Mouse (Mus musculus): Measurements from ENCODE around the gene Lyrm1.

Gene Lyrm1

GRCm38 (mm10) chr7:119892198-119892597, 3.5 kb upstream of the Lyrm1 start:
- no peak for DNase-seq (ENCODE audit: low spot score in 2 of 2)

DNA sequence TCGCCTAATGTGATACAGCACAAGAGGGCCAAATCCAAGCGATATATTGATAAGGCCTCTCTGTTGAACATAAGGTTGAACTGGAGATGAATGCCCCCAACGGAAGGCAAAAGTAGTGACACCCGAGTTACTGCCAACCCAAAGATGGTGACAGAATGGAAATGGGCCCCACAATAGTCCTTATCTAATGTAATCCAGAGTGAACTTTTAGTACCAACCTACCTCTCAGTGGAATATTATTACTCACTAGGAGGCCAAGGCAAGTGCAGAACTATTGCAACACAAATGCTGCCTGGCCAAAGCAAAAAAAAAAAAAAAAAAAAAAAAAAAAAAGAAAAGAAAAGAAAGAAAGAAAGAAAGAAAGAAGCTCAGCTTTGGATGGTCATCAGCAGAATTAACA, 2.9 kb upstream of the Lyrm1 start:
- DNase-seq (ENCODE audit: low spot score in 2 of 2) = no peak

GRCm38 (mm10) chr7:119894818-119895544, 680 bp upstream of the Lyrm1 start:
- peak in 1 of 2 experiments; percentile 5 for DNase-seq (ENCODE audit: low spot score in 2 of 2)

DNA sequence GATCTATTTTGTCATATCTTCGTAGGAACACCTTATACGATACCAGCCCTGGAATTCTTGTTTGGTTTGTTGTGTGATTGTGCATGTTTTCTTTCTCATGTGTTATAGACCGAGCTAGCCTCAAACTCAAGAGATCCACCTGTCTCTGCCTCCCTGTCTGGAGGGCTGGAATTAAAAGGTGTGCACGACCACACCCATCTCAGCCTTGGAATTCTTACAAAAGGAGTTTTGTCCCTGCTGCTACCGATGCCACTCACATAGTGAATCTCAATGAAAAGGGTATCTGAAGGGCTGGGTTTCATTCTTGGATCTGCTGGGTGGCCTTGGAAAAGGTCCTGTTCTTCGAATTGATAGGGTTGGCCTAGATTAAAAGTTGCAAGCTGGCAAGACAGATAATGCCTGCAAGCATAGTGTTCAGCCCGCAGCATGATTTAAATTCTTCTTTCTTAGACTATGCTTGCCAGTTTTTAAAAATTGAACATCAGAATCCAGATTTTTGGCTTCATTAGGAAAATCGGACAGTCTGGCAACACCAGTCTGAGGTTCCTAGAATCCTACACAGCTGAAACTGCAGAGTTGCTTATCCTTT, 2.0 kb downstream of the Lyrm1 start:
- no peak for DNase-seq (ENCODE audit: low spot score in 2 of 2)

DNA sequence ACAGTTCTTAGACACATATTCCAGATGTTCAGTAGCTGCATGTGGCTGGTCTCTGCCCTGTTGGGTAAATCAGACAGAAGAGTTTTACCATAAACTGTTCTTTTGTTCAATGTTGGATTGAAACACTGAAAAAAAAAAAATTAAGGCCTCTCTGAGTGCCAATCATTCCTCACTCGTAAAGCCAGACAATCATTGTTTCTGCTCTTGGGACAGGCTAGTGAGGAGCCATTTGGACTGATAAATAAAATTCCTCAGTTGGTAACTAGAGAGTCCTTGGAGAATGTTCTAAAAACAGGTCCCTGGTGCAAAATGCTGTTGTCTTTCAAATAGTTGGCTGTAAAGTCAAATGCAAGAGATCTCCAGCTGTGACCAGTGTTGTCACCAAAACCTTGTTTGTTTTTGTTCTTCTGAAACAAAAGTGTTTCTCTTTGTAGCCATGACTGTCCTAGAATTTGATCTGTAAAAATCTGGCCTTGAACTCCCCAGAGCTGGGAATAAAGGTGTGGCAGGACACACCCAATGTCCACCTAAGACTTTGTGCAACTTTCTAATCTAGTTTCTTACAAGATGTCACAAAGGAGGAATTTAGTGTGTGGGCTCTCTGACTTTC, 2.7 kb downstream of the Lyrm1 start:
- no peak for DNase-seq (ENCODE audit: low spot score in 2 of 2)

- no peak for DNase-seq (ENCODE audit: low spot score in 2 of 2)
These were observed 3.9 kb downstream of the Lyrm1 start for GRCm38 (mm10) chr7:119899386-119900057.

DNA sequence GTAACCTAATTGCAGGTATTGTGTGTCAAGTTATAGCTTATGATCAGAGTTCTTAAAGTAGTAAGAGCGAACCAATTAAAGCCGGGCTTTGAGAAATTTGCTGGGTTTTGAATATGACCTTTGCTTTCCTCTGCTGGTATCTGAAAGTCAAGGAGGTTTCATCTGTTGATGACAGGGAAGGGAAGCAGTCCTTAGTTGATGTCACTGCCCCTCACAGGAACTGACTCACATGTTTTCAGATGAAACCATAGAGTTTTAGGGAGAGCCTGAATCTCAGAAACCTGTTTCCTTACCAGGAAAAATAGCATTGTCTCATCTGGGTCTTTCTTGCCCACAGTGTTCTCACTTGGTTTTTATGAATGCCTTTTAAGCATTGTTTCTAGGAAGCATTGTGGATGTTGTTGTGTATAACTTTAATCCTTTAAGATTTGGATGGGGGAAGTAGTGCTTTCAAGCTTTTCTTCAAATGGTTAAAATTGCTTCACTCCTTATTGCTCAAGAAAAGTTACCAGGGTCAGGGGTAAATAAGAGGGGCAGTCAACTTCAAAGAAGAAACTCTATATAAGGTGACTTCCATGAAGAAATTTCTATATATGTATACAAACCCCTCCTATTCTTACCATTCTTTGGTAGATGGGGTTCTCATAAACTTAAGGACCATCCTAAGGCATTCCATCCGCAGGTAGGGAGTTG, 11.0 kb downstream of the Lyrm1 start:
- no peak for DNase-seq (ENCODE audit: low spot score in 2 of 2)

- no peak for DNase-seq (ENCODE audit: low spot score in 2 of 2)
These were observed 16.1 kb downstream of the Lyrm1 start for GRCm38 (mm10) chr7:119911727-119912126.

- DNase-seq (ENCODE audit: low spot score in 2 of 2) = no peak
These were observed 24.8 kb downstream of the Lyrm1 start for GRCm38 (mm10) chr7:119920457-119920856.

DNA sequence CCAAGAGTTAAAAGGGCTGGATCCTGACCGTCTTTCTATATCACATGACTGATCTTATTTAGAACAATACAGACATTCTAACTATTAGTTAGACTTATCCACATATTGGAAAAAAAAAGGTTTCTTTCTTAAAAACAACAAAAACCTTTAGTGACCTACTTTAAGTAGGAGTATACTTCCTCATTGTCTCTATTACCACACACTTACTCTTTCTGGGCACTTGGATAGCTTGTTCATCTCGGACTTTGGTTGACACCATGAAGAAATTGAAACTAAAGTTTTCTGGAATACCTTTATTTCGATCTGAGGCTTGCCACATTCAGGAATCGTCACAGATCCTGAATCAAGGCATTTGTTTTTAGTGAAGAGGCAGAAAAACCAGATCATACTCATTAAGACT, 25.4 kb downstream of the Lyrm1 start:
- DNase-seq (ENCODE audit: low spot score in 2 of 2) = no peak

DNA sequence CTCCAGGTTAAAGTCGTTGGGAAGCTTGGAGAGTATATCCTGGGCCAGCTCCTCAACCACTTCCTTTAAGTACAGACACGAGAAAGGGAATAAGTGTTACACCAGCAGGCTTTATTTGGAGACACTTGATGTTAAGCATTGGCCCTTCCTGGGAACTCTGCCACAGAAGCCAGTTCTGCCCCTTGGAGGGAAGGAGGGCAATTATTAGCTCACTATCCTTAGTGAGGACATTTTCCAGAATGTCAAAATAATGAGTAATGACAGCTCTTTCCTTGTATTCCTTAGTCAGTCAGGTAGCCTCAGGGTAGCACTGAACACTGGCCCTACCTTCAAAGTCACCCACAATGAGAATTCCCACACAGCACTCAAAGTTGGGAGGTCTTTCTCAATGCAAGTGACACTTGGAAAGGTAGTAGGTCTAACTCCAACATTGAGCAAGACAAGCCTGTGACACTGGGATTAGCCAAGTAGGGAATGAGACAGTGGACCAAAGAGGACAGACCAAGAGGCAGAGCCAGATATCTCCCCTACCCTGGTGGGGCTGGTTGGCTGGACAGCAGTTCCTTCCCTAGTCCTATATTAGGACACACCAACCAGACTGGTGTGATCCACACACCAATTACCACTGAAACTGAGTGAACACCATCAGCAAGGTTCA, 33.3 kb downstream of the Lyrm1 start:
- DNase-seq (ENCODE audit: low spot score in 2 of 2) = no peak

- no peak for DNase-seq (ENCODE audit: low spot score in 2 of 2)
These were observed 40.7 kb downstream of the Lyrm1 start for GRCm38 (mm10) chr7:119936321-119936720.

DNA sequence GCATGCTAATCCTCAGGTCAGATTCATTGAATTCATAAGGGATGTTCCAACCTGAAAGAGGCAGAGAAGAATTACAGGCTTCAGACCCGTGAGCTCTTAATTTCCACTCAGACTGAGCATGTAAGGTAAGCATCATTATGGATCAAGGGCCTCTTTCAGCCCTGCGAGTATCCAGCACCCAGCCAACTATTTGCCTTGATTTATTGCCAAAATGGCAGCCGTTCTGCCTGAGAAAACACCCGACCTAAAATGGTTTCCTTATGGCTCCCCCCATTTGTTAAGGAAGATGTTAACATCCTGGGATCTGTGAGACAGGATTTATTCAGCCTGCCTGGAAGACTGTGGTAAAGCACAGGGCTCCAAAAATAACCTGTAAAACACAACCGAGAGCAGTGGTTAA, 41.4 kb downstream of the Lyrm1 start:
- DNase-seq (ENCODE audit: low spot score in 2 of 2) = no peak

GRCm38 (mm10) chr7:119941569-119941968, 45.9 kb downstream of the Lyrm1 start:
- DNase-seq (ENCODE audit: low spot score in 2 of 2) = no peak

DNA sequence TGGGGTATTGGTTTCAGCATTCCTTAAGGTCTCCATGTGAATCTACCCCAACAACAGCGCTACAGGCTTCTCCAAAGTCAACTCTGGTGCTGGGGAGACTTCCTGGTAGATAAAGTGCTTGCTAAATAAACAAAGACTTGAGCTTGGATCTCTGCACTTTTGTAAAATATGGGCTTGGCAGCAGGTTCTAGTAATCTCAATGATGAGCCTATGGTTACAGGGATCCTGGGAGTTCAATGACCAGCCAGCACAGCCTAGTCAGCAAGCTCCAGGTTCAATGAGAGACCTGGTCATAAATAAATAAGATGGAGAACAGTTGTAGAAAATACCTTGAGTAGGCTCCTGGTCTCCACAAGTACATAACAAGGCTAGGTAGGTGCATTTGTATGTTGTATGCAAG, 58.4 kb downstream of the Lyrm1 start:
- no peak for DNase-seq (ENCODE audit: low spot score in 2 of 2)

DNA sequence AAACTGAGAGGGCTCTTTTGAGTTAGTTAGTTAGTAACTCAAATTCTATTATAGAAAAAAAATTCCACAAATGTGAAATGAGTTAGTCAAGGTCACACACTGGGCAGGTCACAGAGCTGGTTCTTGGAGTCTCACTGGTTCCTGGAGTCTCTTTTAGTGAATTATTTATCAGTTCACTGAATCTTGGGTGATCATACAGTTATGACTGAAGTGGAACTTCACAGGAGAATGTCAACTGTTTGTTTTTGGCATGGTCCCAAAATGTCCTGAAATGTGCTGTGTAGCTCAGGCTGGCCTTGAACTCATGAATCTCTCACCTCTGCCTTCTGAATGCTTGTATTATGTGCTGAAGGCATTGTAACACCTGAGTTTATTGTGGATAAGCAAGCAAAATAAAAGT, 61.8 kb downstream of the Lyrm1 start:
- no peak for DNase-seq (ENCODE audit: low spot score in 2 of 2)

DNA sequence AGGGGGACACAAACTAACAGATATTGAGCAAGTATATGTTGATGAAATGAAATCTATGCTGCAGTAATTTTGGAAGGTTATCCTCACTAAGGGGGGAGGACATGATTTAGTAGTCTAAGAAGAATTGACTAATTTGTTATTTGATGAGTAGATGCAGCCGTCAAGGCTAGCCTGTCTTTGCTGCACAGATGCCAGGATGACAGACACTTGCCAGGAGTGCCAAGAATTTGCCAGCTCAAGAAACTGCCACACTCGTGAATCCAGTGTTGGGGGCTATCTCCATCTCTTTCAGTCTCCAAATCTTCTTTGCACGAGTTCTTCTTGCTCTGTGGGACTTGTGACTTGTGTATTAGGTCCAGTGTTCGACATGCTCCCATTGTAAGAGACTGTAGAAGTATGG, 63.4 kb downstream of the Lyrm1 start:
- DNase-seq (ENCODE audit: low spot score in 2 of 2) = no peak

- DNase-seq (ENCODE audit: low spot score in 2 of 2) = no peak
These were observed 63.8 kb downstream of the Lyrm1 start for GRCm38 (mm10) chr7:119959491-119959890.

DNA sequence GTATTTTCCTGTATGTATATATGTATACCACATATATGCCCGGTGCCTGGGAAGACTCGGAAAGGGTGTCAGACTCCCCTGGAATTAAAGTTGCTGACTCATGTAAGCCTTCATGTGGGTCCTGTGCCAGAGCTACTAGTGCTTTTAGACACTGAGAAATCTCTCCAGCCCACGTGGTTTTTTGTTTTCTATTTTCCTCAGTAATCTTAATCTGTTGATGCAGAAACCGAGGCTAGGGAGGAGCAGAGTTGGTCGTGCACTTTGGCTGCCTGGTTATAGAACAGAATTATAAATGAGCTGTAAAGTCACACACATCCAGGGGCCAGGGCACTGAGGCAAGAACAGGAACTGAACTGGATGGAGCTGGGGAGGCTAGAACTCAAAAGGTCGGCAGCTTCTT, 64.3 kb downstream of the Lyrm1 start:
- DNase-seq (ENCODE audit: low spot score in 2 of 2) = no peak

GRCm38 (mm10) chr7:119960546-119960945, 64.9 kb downstream of the Lyrm1 start:
- no peak for DNase-seq (ENCODE audit: low spot score in 2 of 2)

- DNase-seq (ENCODE audit: low spot score in 2 of 2) = no peak
These were observed 65.4 kb downstream of the Lyrm1 start for GRCm38 (mm10) chr7:119961107-119961506.

DNA sequence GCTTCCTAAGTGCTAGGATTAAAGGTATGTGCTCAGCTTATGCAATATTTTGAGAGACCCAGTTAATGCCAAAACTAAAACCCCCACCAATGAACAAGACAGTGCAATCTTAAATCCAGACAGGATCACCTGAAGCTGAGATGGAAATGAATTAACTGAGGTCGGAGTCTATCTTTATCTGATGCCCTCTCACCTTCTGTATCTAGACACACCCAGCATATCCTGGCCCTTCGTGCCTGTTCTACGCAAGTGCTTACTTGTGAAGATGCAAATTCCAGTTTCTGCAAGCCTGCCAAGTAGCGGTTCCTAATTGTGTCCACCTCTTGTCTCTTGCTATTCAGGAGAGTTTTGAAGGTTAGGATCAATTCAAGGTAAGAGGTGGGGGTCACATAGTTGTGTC, 69.5 kb downstream of the Lyrm1 start:
- no peak for DNase-seq (ENCODE audit: low spot score in 2 of 2)

Data from left cerebral cortex, adult 9 months (tissue).